26 mouse cellular contexts compared by ENCODE assay signal in genomic region chr5:114040911-114041310, GRCm38 (mm10). TPM values are rescaled to one million over a fixed set of nuclear protein-coding genes. Genes with fewer than 3 reads are reported as not detected.
DNase-seq lines count a peak whose midpoint lies in the region; ATAC-seq and TF ChIP-seq lines count a peak whose summit lies in the region.
"Had no signal": no experiment of that assay in that cellular context is flagged by ENCODE, and none has a peak within 500 bp of the region (broad histone marks: within the 10 kb centered on the region; RNA-seq: fewer than 3 reads in every experiment).

No protein-coding gene starts in this region.

- intact Hi-C loops in gastrocnemius, adult 2 months (cut with DNase I) = no loop called here

- H3K4me2 ChIP-seq in midbrain, embryonic 11.5 days = no peak overlapping the region
- no peak overlapping the region for H3K4me2 ChIP-seq in midbrain, embryonic 13.5 days (replicated peaks)
- H3K4me2 ChIP-seq in stomach, embryonic 14.5 days (replicated peaks; ENCODE audit: low read depth, low read length) = no peak overlapping the region
- H3K4me2 ChIP-seq: hindbrain, embryonic 13.5 days; midbrain, embryonic 15.5 days; neural tube, embryonic 13.5 days had no signal

- H3K9ac ChIP-seq in midbrain, embryonic 11.5 days (ENCODE audit: low read length) = no peak overlapping the region
- H3K9ac ChIP-seq in midbrain, embryonic 13.5 days (replicated peaks) = no peak overlapping the region
- no peak overlapping the region for H3K9ac ChIP-seq in stomach, embryonic 14.5 days (replicated peaks; ENCODE audit: low read depth, low read length)
- H3K9ac ChIP-seq: embryonic facial prominence, embryonic 12.5 days; hindbrain, embryonic 13.5 days; limb, embryonic 12.5 days; liver, embryonic 12.5 days; midbrain, embryonic 15.5 days; neural tube, embryonic 13.5 days had no signal

- H3K36me3 ChIP-seq in midbrain, embryonic 11.5 days (ENCODE audit: control insufficient read depth, insufficient read depth, low read length) = no peaks in the 10 kb centered on the region
- peaks cover 51% of the 10 kb centered on the region for H3K36me3 ChIP-seq in midbrain, embryonic 13.5 days
- H3K36me3 ChIP-seq in stomach, embryonic 14.5 days (ENCODE audit: control insufficient read depth, insufficient read depth, low read length) = no peaks in the 10 kb centered on the region
- H3K36me3 ChIP-seq: embryonic facial prominence, embryonic 12.5 days; limb, embryonic 12.5 days; liver, embryonic 12.5 days had no signal

- H3K27me3 ChIP-seq in midbrain, embryonic 11.5 days (ENCODE audit: control insufficient read depth, insufficient read depth, low read length) = no peaks in the 10 kb centered on the region
- 0 out of 2 replicates have a peak, but pooled peaks cover 6% of the 10 kb centered on the region for H3K27me3 ChIP-seq in midbrain, embryonic 13.5 days
- H3K27me3 ChIP-seq in stomach, embryonic 14.5 days (ENCODE audit: control insufficient read depth, insufficient read depth, low read length) = no peaks in the 10 kb centered on the region
- H3K27me3 ChIP-seq: embryonic facial prominence, embryonic 12.5 days; midbrain, embryonic 15.5 days; neural tube, embryonic 13.5 days had no signal

- H3K9me3 ChIP-seq in midbrain, embryonic 11.5 days (ENCODE audit: control insufficient read depth, low read length) = no peaks in the 10 kb centered on the region
- no peaks in the 10 kb centered on the region for H3K9me3 ChIP-seq in midbrain, embryonic 13.5 days
- no peaks in the 10 kb centered on the region for H3K9me3 ChIP-seq in stomach, embryonic 14.5 days (ENCODE audit: control insufficient read depth, low read depth, low read length)
- H3K9me3 ChIP-seq: embryonic facial prominence, embryonic 12.5 days; hindbrain, embryonic 13.5 days; limb, embryonic 12.5 days; liver, embryonic 12.5 days; megakaryocyte, embryonic 14.5 days; midbrain, embryonic 15.5 days; neural tube, embryonic 13.5 days had no signal

- H3K4me1 ChIP-seq in midbrain, embryonic 11.5 days (ENCODE audit: control insufficient read depth, insufficient read depth, low read length) = peaks cover 2% of the 10 kb centered on the region; the same call in 1 of the 2 replicates
- 0 out of 2 replicates have a peak, but pooled peaks cover 5% of the 10 kb centered on the region for H3K4me1 ChIP-seq in midbrain, embryonic 13.5 days (replicated peaks)
- no peaks in the 10 kb centered on the region for H3K4me1 ChIP-seq in stomach, embryonic 14.5 days (ENCODE audit: control insufficient read depth, insufficient read depth, low read length)
- H3K4me1 ChIP-seq: midbrain, embryonic 15.5 days; neural tube, embryonic 13.5 days had no signal

- TF ChIP-seq CTCF in gastrocnemius, adult 2 months (IDR thresholded peaks at IDR 0.05) = no peak

- no peak for ATAC-seq in midbrain, embryonic 11.5 days (ENCODE audit: low FRiP score)
- ATAC-seq in midbrain, embryonic 13.5 days = no peak
- ATAC-seq in stomach, embryonic 14.5 days (ENCODE audit: insufficient number of reproducible peaks, insufficient read depth, low FRiP score, low read depth) = peak; percentile 20; the same call in 1 of the 2 replicates
- ATAC-seq: midbrain, embryonic 15.5 days had no signal

- H3K4me3 ChIP-seq in gastrocnemius, adult 2 months = no peak overlapping the region
- no peak overlapping the region for H3K4me3 ChIP-seq in midbrain, embryonic 11.5 days (ENCODE audit: low read depth, low read length)
- H3K4me3 ChIP-seq in midbrain, embryonic 13.5 days (replicated peaks) = no peak overlapping the region
- H3K4me3 ChIP-seq in stomach, embryonic 14.5 days (ENCODE audit: low read depth, low read length) = no peak overlapping the region
- H3K4me3 ChIP-seq: embryonic facial prominence, embryonic 12.5 days; hindbrain, embryonic 13.5 days; limb, embryonic 12.5 days; liver, embryonic 12.5 days; midbrain, embryonic 15.5 days; myocyte; neural tube, embryonic 13.5 days had no signal

- WGBS in midbrain, embryonic 11.5 days = 58% methylated on average over 1 of the region's 1 CpGs
- WGBS in midbrain, embryonic 13.5 days = 64% methylated on average over 1 of the region's 1 CpGs
- WGBS in stomach, embryonic 14.5 days = 62% methylated on average over 1 of the region's 1 CpGs

- DNase-seq in gastrocnemius, adult 2 months = peak; percentile 4
- no peak for DNase-seq in gastrocnemius, postnatal 4 days (ENCODE audit: low spot score in 2 of 2)
- peak; percentile 81 for DNase-seq in midbrain, embryonic 11.5 days (ENCODE audit: low spot score, missing footprints)
- no peak for DNase-seq in retina, postnatal 1 day
- DNase-seq in adrenal gland, postnatal 14 days = no peak
- DNase-seq: cerebellum, adult 18-20 months; cerebellum, postnatal 14 days; gastrocnemius, postnatal 36 days had no signal

- H3K27ac ChIP-seq in gastrocnemius, adult 2 months = no peak overlapping the region
- no peak overlapping the region for H3K27ac ChIP-seq in midbrain, embryonic 11.5 days (ENCODE audit: low read depth, low read length)
- H3K27ac ChIP-seq in midbrain, embryonic 13.5 days = no peak overlapping the region
- no peak overlapping the region; the same call in 1 of the 2 replicates for H3K27ac ChIP-seq in stomach, embryonic 14.5 days (ENCODE audit: low read length)
- H3K27ac ChIP-seq: embryonic facial prominence, embryonic 12.5 days; hindbrain, embryonic 13.5 days; limb, embryonic 12.5 days; liver, embryonic 12.5 days; midbrain, embryonic 15.5 days; neural tube, embryonic 13.5 days had no signal

RNA-seq across cellular contexts. Expression of gene Usp30, which starts 24.4 kb away (rescaled TPM):
- total RNA-seq in gastrocnemius, adult 2 months (2021) = 1 to 10 TPM; 8.4 to 9.3 TPM
- total RNA-seq in gastrocnemius, postnatal 4 days (2021) = 10 to 100 TPM; 12.9 to 13.6 TPM
- 9.8 and 11.0 TPM in 2 replicates for polyA plus RNA-seq in midbrain, embryonic 11.5 days (2014; fragmentation: Nextera tagmentation; extraction: Ambion mirVana)
- 16.7 and 19.0 TPM in 2 replicates for polyA plus RNA-seq in midbrain, embryonic 13.5 days (2015; fragmentation: Nextera tagmentation; extraction: Ambion mirVana)
- 10.2 and 10.5 TPM in 2 replicates for polyA plus RNA-seq in stomach, embryonic 14.5 days (2014; fragmentation: Nextera tagmentation; extraction: Ambion mirVana)
- total RNA-seq in adrenal gland, postnatal 14 days (2021) = 24.9 and 25.7 TPM in 2 replicates

RNA-seq across cellular contexts. Expression of gene Dao, which starts 37.4 kb away (rescaled TPM):
- total RNA-seq in gastrocnemius, adult 2 months (2021) = not detected
- total RNA-seq in gastrocnemius, postnatal 4 days (2021) = not detected
- polyA plus RNA-seq in midbrain, embryonic 11.5 days (2014; fragmentation: Nextera tagmentation; extraction: Ambion mirVana) = not detected in 2 replicates
- not detected in 2 replicates for polyA plus RNA-seq in midbrain, embryonic 13.5 days (2015; fragmentation: Nextera tagmentation; extraction: Ambion mirVana)
- polyA plus RNA-seq in stomach, embryonic 14.5 days (2014; fragmentation: Nextera tagmentation; extraction: Ambion mirVana) = 0.16 and 0.17 TPM in 2 replicates
- total RNA-seq in adrenal gland, postnatal 14 days (2021) = not detected in 2 replicates
- total RNA-seq: adrenal gland, adult 8-10 months; gastrocnemius, postnatal 36 days; heart, postnatal 25 days; left cerebral cortex, postnatal 14 days had no signal
- polyA plus RNA-seq: C2C12; embryonic facial prominence, embryonic 12.5 days; heart, embryonic 14.5 days; hindbrain, embryonic 13.5 days; inflammation-experienced regulatory T-cells, adult 6 months; limb, embryonic 12.5 days; liver, embryonic 12.5 days; midbrain, embryonic 15.5 days; myocyte; neural tube, embryonic 13.5 days; urinary bladder, adult 2 months had no signal

RNA-seq across cellular contexts. Expression of gene Ssh1, which starts 47.2 kb away (rescaled TPM):
- total RNA-seq in gastrocnemius, adult 2 months (2021) = 1 to 10 TPM; 6.1 to 7.2 TPM
- total RNA-seq in gastrocnemius, postnatal 4 days (2021) = 10 to 100 TPM; 20.2 to 21.1 TPM
- polyA plus RNA-seq in midbrain, embryonic 11.5 days (2014; fragmentation: Nextera tagmentation; extraction: Ambion mirVana) = 18.8 and 20.8 TPM in 2 replicates
- 14.3 and 17.2 TPM in 2 replicates for polyA plus RNA-seq in midbrain, embryonic 13.5 days (2015; fragmentation: Nextera tagmentation; extraction: Ambion mirVana)
- polyA plus RNA-seq in stomach, embryonic 14.5 days (2014; fragmentation: Nextera tagmentation; extraction: Ambion mirVana) = 22.2 and 25.0 TPM in 2 replicates
- total RNA-seq in adrenal gland, postnatal 14 days (2021) = 18.8 and 21.2 TPM in 2 replicates

RNA-seq across cellular contexts. Expression of gene Svop, which starts 50.5 kb away (rescaled TPM):
- not detected for total RNA-seq in gastrocnemius, adult 2 months (2021)
- total RNA-seq in gastrocnemius, postnatal 4 days (2021) = not detected
- 21.2 TPM in 2 replicates for polyA plus RNA-seq in midbrain, embryonic 11.5 days (2014; fragmentation: Nextera tagmentation; extraction: Ambion mirVana)
- polyA plus RNA-seq in midbrain, embryonic 13.5 days (2015; fragmentation: Nextera tagmentation; extraction: Ambion mirVana) = 79.3 and 82.7 TPM in 2 replicates
- 2.9 and 3.0 TPM in 2 replicates for polyA plus RNA-seq in stomach, embryonic 14.5 days (2014; fragmentation: Nextera tagmentation; extraction: Ambion mirVana)
- total RNA-seq in adrenal gland, postnatal 14 days (2021) = 3.2 and 4.1 TPM in 2 replicates
- total RNA-seq: gastrocnemius, postnatal 36 days; heart, postnatal 25 days had no signal
- polyA plus RNA-seq: activated CD4-positive, CD25-positive, alpha-beta regulatory T cell, adult 4 months; inflammation-experienced regulatory T-cells, adult 6 months; liver, embryonic 12.5 days had no signal

Comparison
In these comparisons a context has a peak if more than half of its experiments do, and no peak if none do; other contexts are left out.
1. DNase-seq: peak in gastrocnemius, adult 2 months (single experiment) and midbrain, embryonic 11.5 days (single experiment); none in gastrocnemius, postnatal 4 days (0 of 2), retina, postnatal 1 day (single experiment) and adrenal gland, postnatal 14 days (single experiment).